Mouse (Mus musculus) C2C12 (cell line): ENCODE results near the gene Asb13. TPM values are rescaled to one million over a fixed set of nuclear protein-coding genes. Genes with fewer than 3 reads are reported as not detected.

ENCODE experiments used
- H3K27me3 ChIP-seq: one replicate; pipeline ENCODE4 v1.6.1; 2011; ENCODE audit not compliant: control insufficient read depth, insufficient read depth, insufficient read length
- H3K36me3 ChIP-seq: one replicate; pipeline ENCODE4 v1.6.1; 2011; ENCODE audit not compliant: control insufficient read depth, insufficient read depth
- H3K4me3 ChIP-seq: one replicate; pipeline ENCODE4 v1.5.1; 2011; ENCODE audit warnings: mild to moderate bottlenecking, control low read depth; ENCODE audit not compliant: poor library complexity, insufficient read depth, severe bottlenecking
- H3K79me2 ChIP-seq: one replicate; pipeline ENCODE4 v1.6.1; 2011; ENCODE audit not compliant: control insufficient read depth, insufficient read depth
- H3K79me3 ChIP-seq: one replicate; pipeline ENCODE4 v1.6.1; 2011; ENCODE audit warnings: low read depth, control low read depth
- H3ac ChIP-seq: one replicate; pipeline ENCODE3; 2011; ENCODE audit warnings: low read depth; ENCODE audit not compliant: control insufficient read depth, insufficient read length
- CEBPB ChIP-seq: IDR thresholded peaks from one replicate; pipeline ENCODE4 v1.6.1; 2011; ENCODE audit warnings: low read depth, mild to moderate bottlenecking, control low read depth, moderate library complexity
- CTCF ChIP-seq: IDR thresholded peaks from one replicate; pipeline ENCODE4 v1.5.1; 2011; ENCODE audit not compliant: control insufficient read depth, insufficient read depth, insufficient read length
- FOSL1 ChIP-seq: IDR thresholded peaks from one replicate; pipeline ENCODE4 v1.8.0; 2011; ENCODE audit warnings: mild to moderate bottlenecking, low read length; ENCODE audit not compliant: poor library complexity, insufficient read depth, severe bottlenecking
- MAX ChIP-seq: IDR thresholded peaks from one replicate; pipeline ENCODE4 v1.6.1; 2011; ENCODE audit warnings: mild to moderate bottlenecking, control low read depth
- MYOD1 ChIP-seq: IDR thresholded peaks from one replicate; pipeline ENCODE4 v1.6.1; 2011; ENCODE audit warnings: low read depth; ENCODE audit not compliant: control insufficient read depth, insufficient read length
- MYOG ChIP-seq: IDR thresholded peaks from one replicate; pipeline ENCODE4 v1.6.1; 2011; ENCODE audit not compliant: control insufficient read depth, insufficient read length; ENCODE audit errors: extremely low read depth
- USF1 ChIP-seq: IDR thresholded peaks from one replicate; pipeline ENCODE4 v1.6.1; 2011; ENCODE audit warnings: low read depth, mild to moderate bottlenecking, control low read depth, moderate library complexity
- polyA plus RNA-seq: library from polyadenylated mRNA; unstranded; fragments of >200 nt; fragmentation: generic; extraction: Trizol; gene quantifications from one replicate; pipeline ENCODE4 v1.2.1, GENCODE M21; 2012; ENCODE audit warnings: missing spikeins

Gene Asb13
- polyA plus RNA-seq, 1 experiment, result 1.8 TPM

DNA sequence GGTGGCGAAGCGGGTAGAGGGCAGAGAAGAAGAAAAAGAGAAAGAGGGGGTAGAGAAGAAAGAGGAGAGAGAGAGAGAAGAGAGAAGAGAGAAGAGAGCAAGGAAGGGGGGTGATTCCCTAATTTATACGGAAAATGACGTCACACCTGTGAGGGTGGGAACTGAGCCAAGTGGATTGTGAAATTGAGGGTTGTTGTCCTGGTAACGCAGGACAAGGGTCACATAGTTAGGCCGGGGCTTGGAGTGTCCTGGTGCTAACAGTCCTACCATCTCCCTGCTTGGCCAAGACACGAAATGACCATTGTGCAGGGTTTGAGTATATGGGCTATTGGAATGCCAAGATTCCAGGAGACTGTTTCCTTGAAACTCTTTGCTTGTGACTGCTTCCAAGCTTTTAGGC lies 12.7 kb downstream of the Asb13 start:
- H3K79me2 ChIP-seq, result no peaks in the 10 kb centered on the region
- H3ac ChIP-seq, result no peak overlapping the region
- no peak for TF ChIP-seq MAX
- no peaks in the 10 kb centered on the region for H3K79me3 ChIP-seq
- H3K27me3 ChIP-seq, result no peaks in the 10 kb centered on the region
- no peak overlapping the region for H3K4me3 ChIP-seq
- H3K36me3 ChIP-seq, result no peaks in the 10 kb centered on the region

DNA sequence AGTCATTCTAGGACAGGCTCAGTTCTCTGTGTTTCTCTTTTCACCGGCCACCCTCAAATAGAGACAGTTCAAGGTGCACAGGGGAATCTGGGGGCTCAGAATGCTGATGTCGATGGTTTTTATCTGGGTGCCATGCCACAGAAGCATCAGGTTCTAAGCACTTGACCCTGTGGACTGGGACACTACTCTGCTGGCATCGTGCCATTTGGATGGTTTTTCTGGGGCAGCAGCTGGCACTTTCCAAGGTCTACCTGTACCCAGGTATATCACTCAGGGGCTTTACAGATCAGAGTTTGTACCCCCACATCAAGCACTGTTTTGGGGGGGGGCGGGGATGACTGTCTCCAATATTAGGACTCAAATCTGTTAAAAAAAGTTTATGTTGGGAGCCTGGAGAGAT lies 16.7 kb downstream of the Asb13 start:
- no peaks in the 10 kb centered on the region for H3K27me3 ChIP-seq
- no peak overlapping the region for H3K4me3 ChIP-seq
- no peaks in the 10 kb centered on the region for H3K79me2 ChIP-seq
- no peaks in the 10 kb centered on the region for H3K36me3 ChIP-seq
- TF ChIP-seq USF1 (no peak), CTCF (no peak), MYOD1 (no peak), CEBPB (no peak), FOSL1 (no peak), MAX (no peak), MYOG (no peak)
- H3K79me3 ChIP-seq, result no peaks in the 10 kb centered on the region
- H3ac ChIP-seq, result no peak overlapping the region

DNA sequence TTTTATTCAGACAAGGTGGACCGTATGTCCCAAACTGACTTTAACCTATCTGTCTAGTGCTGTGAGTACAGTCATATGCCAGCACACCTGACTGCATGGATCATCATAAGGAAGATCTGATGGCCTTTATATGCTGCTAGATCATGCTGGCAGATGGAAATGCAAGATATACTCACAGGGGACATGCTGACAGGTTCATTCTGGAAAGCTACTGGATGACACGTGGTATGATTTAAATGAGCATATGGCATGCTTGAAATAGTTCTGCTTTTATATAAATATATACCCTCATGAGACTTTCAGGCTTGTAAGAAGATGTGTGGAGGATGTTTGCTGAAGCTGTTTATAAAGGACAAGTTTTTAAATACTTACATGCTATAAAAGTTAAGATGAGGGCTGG lies 20.6 kb downstream of the Asb13 start:
- Histone ChIP-seq H3K27me3 (no peaks in the 10 kb centered on the region), H3K36me3 (no peaks in the 10 kb centered on the region), H3K79me3 (no peaks in the 10 kb centered on the region), H3K4me3 (no peak overlapping the region), H3ac (no peak overlapping the region), H3K79me2 (no peaks in the 10 kb centered on the region)
- TF ChIP-seq CEBPB, result no peak
- TF ChIP-seq MYOD1, result no peak
- no peak for TF ChIP-seq CTCF
- TF ChIP-seq USF1, result no peak
- no peak for TF ChIP-seq MYOG
- TF ChIP-seq MAX, result no peak
- TF ChIP-seq FOSL1, result no peak

DNA sequence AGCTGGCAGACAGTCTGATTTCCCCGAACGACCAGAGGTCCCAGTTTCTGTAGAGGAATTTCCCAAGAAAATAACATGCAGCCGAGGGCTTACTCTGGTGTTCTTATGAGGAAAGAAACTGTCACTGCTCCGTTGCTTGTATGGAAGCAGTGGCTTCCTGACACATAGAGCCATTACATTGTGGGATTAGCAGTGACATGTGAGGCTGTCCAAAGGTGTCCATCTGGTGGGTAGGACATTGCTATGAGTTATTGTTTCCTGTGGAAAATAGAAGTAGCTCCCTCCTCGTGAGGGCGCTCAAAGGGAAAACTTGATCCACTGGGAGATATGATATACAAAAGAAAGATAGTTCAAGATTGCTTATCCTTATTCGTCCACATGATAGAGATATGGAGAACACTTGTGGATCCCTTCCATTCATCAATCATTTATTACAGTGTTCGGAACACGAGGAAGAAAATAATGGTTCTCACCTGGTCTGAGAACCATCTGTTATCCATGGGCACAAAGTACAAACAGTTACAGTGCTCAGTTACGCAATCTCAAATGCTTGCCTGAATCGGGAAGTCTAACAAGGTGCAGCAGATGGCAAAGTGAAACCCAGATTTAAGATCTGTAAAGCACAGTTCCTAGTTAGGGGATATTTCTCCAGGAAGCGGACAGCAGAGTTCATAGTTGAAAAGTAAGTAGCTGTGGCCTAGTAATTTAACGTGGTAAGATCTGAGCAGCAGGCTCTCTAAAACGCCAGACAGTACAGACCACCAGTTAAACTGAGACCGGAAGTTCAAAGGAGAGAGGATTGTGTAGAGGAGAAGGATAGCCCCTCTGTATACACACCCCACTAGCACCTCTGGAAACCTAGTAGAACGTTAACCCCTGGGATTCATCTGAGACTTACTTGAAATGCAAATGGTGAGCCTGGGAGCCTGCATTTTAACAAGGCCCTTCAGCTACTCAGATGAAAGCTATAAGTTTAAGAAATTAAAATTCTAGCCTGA lies 25.6 kb downstream of the Asb13 start:
- Histone ChIP-seq H3K79me3 (no peaks in the 10 kb centered on the region), H3K79me2 (no peaks in the 10 kb centered on the region), H3K4me3 (no peak overlapping the region), H3ac (no peak overlapping the region), H3K36me3 (no peaks in the 10 kb centered on the region), H3K27me3 (no peaks in the 10 kb centered on the region)
- TF ChIP-seq CEBPB (peak; percentile 54), MAX (no peak)

DNA sequence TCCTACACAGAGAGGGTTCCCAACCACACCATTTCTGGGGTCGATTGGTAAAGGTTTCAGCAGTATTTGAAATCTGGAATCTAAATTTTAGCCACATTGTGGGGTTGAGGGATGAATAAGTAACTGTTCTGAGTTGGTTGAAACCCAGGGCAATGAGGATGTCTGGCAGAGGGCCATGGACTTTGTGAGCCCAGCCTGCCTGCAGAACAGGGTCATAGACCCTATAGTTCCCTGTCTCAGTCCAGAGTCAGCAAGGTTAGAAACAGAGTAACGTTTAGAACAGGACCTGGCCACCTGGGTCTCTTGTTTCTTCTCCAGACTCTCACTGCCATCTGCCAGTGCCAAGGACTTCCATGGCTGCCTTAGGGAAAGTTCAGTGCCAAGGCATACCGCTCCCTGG lies 30.4 kb downstream of the Asb13 start:
- H3K79me2 ChIP-seq, result no peaks in the 10 kb centered on the region
- TF ChIP-seq MAX, result no peak
- TF ChIP-seq MYOG, result no peak
- no peak for TF ChIP-seq USF1
- no peak for TF ChIP-seq MYOD1
- TF ChIP-seq CEBPB, result no peak
- TF ChIP-seq FOSL1, result no peak
- TF ChIP-seq CTCF, result no peak
- H3K4me3 ChIP-seq, result no peak overlapping the region

DNA sequence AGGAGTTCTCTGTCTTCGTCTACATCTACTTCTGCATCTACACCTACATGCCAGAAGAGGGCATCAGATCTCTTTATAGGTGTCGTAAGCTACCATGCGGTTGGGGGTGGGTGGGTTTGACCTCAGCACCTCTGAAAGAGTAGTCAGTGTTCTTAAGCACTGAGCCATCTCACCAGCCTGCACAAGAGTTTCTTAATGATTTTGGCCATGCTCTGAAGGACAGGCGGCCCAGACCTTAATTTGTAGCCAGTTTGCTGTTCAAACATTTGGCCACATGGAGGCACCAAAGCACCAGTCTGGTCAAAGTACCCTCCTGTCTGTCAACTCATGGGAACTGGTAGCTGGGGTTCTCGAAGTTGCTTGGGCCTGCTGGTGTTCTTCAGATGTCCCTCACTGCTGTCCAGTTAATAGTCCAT lies 31.5 kb downstream of the Asb13 start:
- TF ChIP-seq MAX (peak; percentile 45), FOSL1 (no peak), CEBPB (no peak), MYOD1 (no peak), MYOG (no peak), CTCF (peak; percentile 76), USF1 (no peak)
- no peak overlapping the region for H3ac ChIP-seq
- H3K27me3 ChIP-seq, result no peaks in the 10 kb centered on the region
- no peak overlapping the region for H3K4me3 ChIP-seq
- H3K36me3 ChIP-seq, result no peaks in the 10 kb centered on the region
- H3K79me2 ChIP-seq, result no peaks in the 10 kb centered on the region
- H3K79me3 ChIP-seq, result no peaks in the 10 kb centered on the region

More for the DNA sequence above, 30.4 kb downstream of the Asb13 start:
- H3ac ChIP-seq, result no peak overlapping the region
- H3K36me3 ChIP-seq, result no peaks in the 10 kb centered on the region
- no peaks in the 10 kb centered on the region for H3K79me3 ChIP-seq
- H3K27me3 ChIP-seq, result no peaks in the 10 kb centered on the region
